Mouse (Mus musculus) neural tube, embryonic 11.5 days (tissue): ENCODE results near the gene Car6. TPM values are rescaled to one million over a fixed set of nuclear protein-coding genes. Genes with fewer than 3 reads are reported as not detected.
A peak's percentile ranks its signal among the peaks of the same experiment; 100 is the strongest.

Experiments
- ATAC-seq: fragments of 200-750 bp; cut with Nextera tagmentation; 2 replicates; pipeline ENCODE4 v1.8.0; 2017; ENCODE audit warnings: moderate number of reproducible peaks, mild to moderate bottlenecking, moderate TSS enrichment, moderate library complexity; ENCODE audit not compliant: insufficient read depth, low FRiP score, low TSS enrichment
- DNase-seq: peaks from one replicate; pipeline ENCODE4 v3.0.0-alpha.2; 2015; ENCODE audit warnings: low spot score
- H3K27ac ChIP-seq: fragments of 300-500 bp; sonication (generic); 2 replicates; pipeline ENCODE4 v1.5.1; 2014; ENCODE audit warnings: low read depth, mild to moderate bottlenecking, low read length
- H3K27me3 ChIP-seq: fragments of 300-500 bp; sonication (generic); 2 replicates; pipeline ENCODE4 v1.6.1; 2014; ENCODE audit warnings: mild to moderate bottlenecking, low read length, mixed read lengths; ENCODE audit not compliant: control insufficient read depth, insufficient read depth
- H3K36me3 ChIP-seq: fragments of 300-500 bp; sonication (generic); 2 replicates; pipeline ENCODE4 v1.6.1; 2014; ENCODE audit warnings: mild to moderate bottlenecking, low read length, moderate library complexity, mixed read lengths; ENCODE audit not compliant: control insufficient read depth, insufficient read depth
- H3K4me1 ChIP-seq: fragments of 300-500 bp; sonication (generic); 2 replicates; pipeline ENCODE4 v1.6.1; 2014; ENCODE audit warnings: low read length, mixed read lengths; ENCODE audit not compliant: control insufficient read depth, insufficient read depth
- H3K4me2 ChIP-seq: fragments of 300-500 bp; sonication (generic); 2 replicates; pipeline ENCODE4 v1.6.1; 2014; ENCODE audit warnings: low read depth, mild to moderate bottlenecking, moderate library complexity
- H3K4me3 ChIP-seq: fragments of 300-500 bp; sonication (generic); 2 replicates; pipeline ENCODE4 v1.5.1; 2014; ENCODE audit warnings: low read depth, low read length
- H3K9ac ChIP-seq: fragments of 300-500 bp; sonication (generic); 2 replicates; pipeline ENCODE4 v1.6.1; 2014; ENCODE audit warnings: mild to moderate bottlenecking, low read length
- H3K9me3 ChIP-seq: fragments of 300-500 bp; sonication (generic); 2 replicates; pipeline ENCODE4 v1.6.1; 2016; ENCODE audit warnings: low read length; ENCODE audit not compliant: control insufficient read depth
- WGBS: fragments of 180-500 bp; shearing (Covaris S2); extraction: QIAGEN DNeasy Blood & Tissue Kit; methylation state at CpG from one replicate; pipeline ENCODE4 v1.1.7; 2014; 5-methylcytosine and 5-hydroxymethylcytosine counted together
- polyA plus RNA-seq: library from polyadenylated mRNA; unstranded; fragments of >200 nt; fragmentation: Nextera tagmentation; extraction: Ambion mirVana; gene quantifications from 2 replicates; pipeline ENCODE4 v1.2.1, GENCODE M21; 2014

Car6 gene
- polyA plus RNA-seq, 1 experiment from 2014 or later, result not detected

- H3K4me1 ChIP-seq, result peaks cover 30% of the 10 kb centered on the region
- H3K27me3 ChIP-seq, result no peaks in the 10 kb centered on the region
- H3K27ac ChIP-seq, result no peak overlapping the region
- DNase-seq (no peak), ATAC-seq (no peak)
- H3K9ac ChIP-seq, result no peak overlapping the region
- 49% methylated on average over 8 of the region's 8 CpGs for WGBS
- no peak overlapping the region for H3K4me3 ChIP-seq
- H3K36me3 ChIP-seq, result no peaks in the 10 kb centered on the region
- no peaks in the 10 kb centered on the region for H3K9me3 ChIP-seq
- no peak overlapping the region for H3K4me2 ChIP-seq
Measured at GRCm38 (mm10) chr4:150231871-150232270, 30.7 kb upstream of the Car6 start.

- H3K4me1 ChIP-seq, result peaks cover 32% of the 10 kb centered on the region
- H3K9ac ChIP-seq, result peak overlapping the region; percentile 18; the same call in 1 of the 2 replicates
- no peaks in the 10 kb centered on the region for H3K27me3 ChIP-seq
- WGBS, result 4% methylated on average over 21 of the region's 21 CpGs
- ATAC-seq (no peak), DNase-seq (no peak)
- H3K4me2 ChIP-seq, result 0 out of 2 replicates have a peak overlapping the region, but pooled peaks have one; percentile 1
- no peaks in the 10 kb centered on the region for H3K36me3 ChIP-seq
- no peaks in the 10 kb centered on the region for H3K9me3 ChIP-seq
- peak overlapping the region; percentile 58 for H3K27ac ChIP-seq
- H3K4me3 ChIP-seq, result no peak overlapping the region
Measured at GRCm38 (mm10) chr4:150230460-150231407, 29.6 kb upstream of the Car6 start.

GRCm38 (mm10) chr4:150229747-150230390 lies 28.7 kb upstream of the Car6 start:
- H3K4me1 ChIP-seq, result peaks cover 27% of the 10 kb centered on the region
- H3K27ac ChIP-seq, result no peak overlapping the region; the same call in 1 of the 2 replicates
- DNase-seq (no peak), ATAC-seq (no peak)
- no peak overlapping the region for H3K4me3 ChIP-seq
- WGBS, result 13% methylated on average over 14 of the region's 15 CpGs
- no peaks in the 10 kb centered on the region for H3K9me3 ChIP-seq
- H3K36me3 ChIP-seq, result no peaks in the 10 kb centered on the region
- no peak overlapping the region for H3K9ac ChIP-seq
- no peak overlapping the region for H3K4me2 ChIP-seq
- no peaks in the 10 kb centered on the region for H3K27me3 ChIP-seq

GRCm38 (mm10) chr4:150228581-150229348 lies 27.6 kb upstream of the Car6 start:
- 43% methylated on average over 7 of the region's 7 CpGs for WGBS
- Histone ChIP-seq H3K27me3 (no peaks in the 10 kb centered on the region), H3K4me3 (no peak overlapping the region), H3K4me1 (peaks cover 27% of the 10 kb centered on the region), H3K36me3 (no peaks in the 10 kb centered on the region), H3K9ac (no peak overlapping the region), H3K9me3 (no peaks in the 10 kb centered on the region), H3K27ac (no peak overlapping the region), H3K4me2 (no peak overlapping the region)
- ATAC-seq (no peak), DNase-seq (no peak)

GRCm38 (mm10) chr4:150226818-150227688 lies 25.9 kb upstream of the Car6 start:
- H3K4me3 ChIP-seq, result no peak overlapping the region
- no peaks in the 10 kb centered on the region for H3K27me3 ChIP-seq
- peaks cover 27% of the 10 kb centered on the region for H3K4me1 ChIP-seq
- H3K4me2 ChIP-seq, result no peak overlapping the region
- ATAC-seq, result peak; percentile 78; the same call in 1 of the 2 replicates
- 57% methylated on average over 7 of the region's 7 CpGs for WGBS
- H3K9me3 ChIP-seq, result no peaks in the 10 kb centered on the region
- H3K27ac ChIP-seq, result no peak overlapping the region
- DNase-seq, result no peak
- no peaks in the 10 kb centered on the region for H3K36me3 ChIP-seq
- no peak overlapping the region for H3K9ac ChIP-seq

GRCm38 (mm10) chr4:150225700-150226099 lies 24.6 kb upstream of the Car6 start:
- Histone ChIP-seq H3K36me3 (no peaks in the 10 kb centered on the region), H3K4me3 (no peak overlapping the region), H3K9ac (no peak overlapping the region), H3K27ac (no peak overlapping the region), H3K27me3 (no peaks in the 10 kb centered on the region), H3K4me1 (peaks cover 18% of the 10 kb centered on the region), H3K9me3 (no peaks in the 10 kb centered on the region), H3K4me2 (no peak overlapping the region)
- WGBS, result 100% methylated on average over 1 of the region's 1 CpGs
- DNase-seq, result no peak
- ATAC-seq, result no peak

- peaks cover 9% of the 10 kb centered on the region for H3K4me1 ChIP-seq
- H3K36me3 ChIP-seq, result no peaks in the 10 kb centered on the region
- ATAC-seq, result no peak
- no peak overlapping the region for H3K4me2 ChIP-seq
- DNase-seq, result no peak
- no peak overlapping the region for H3K4me3 ChIP-seq
- H3K27me3 ChIP-seq, result no peaks in the 10 kb centered on the region
- WGBS, result 89% methylated on average over 4 of the region's 4 CpGs
- no peak overlapping the region for H3K9ac ChIP-seq
- H3K27ac ChIP-seq, result no peak overlapping the region
- H3K9me3 ChIP-seq, result no peaks in the 10 kb centered on the region
Measured at GRCm38 (mm10) chr4:150223830-150224229, 22.7 kb upstream of the Car6 start.
